Mouse (Mus musculus) heart, embryonic 13.5 days (tissue): ENCODE data around the gene Lbp. TPM values are rescaled to one million over a fixed set of nuclear protein-coding genes. Genes with fewer than 3 reads are reported as not detected.

Experiments
- ATAC-seq: fragments of 200-750 bp; cut with Nextera tagmentation; 2 replicates; pipeline ENCODE4 v1.8.0; 2017; ENCODE audit warnings: moderate TSS enrichment; ENCODE audit not compliant: insufficient number of reproducible peaks, low FRiP score, low TSS enrichment; ENCODE audit errors: extremely low read depth
- H3K27ac ChIP-seq: fragments of 300-500 bp; sonication (generic); replicated peaks from 2 replicates; pipeline ENCODE4 v1.5.1; 2015; ENCODE audit warnings: moderate library complexity, mild to moderate bottlenecking, inconsistent platforms
- H3K27me3 ChIP-seq: fragments of 300-500 bp; sonication (generic); replicated peaks from 2 replicates; pipeline ENCODE4 v1.6.1; 2015; ENCODE audit warnings: mild to moderate bottlenecking, inconsistent platforms
- H3K36me3 ChIP-seq: fragments of 300-500 bp; sonication (generic); 2 replicates; pipeline ENCODE4 v1.6.1; 2015; ENCODE audit warnings: mild to moderate bottlenecking, inconsistent platforms
- H3K4me1 ChIP-seq: fragments of 300-500 bp; sonication (generic); 2 replicates; pipeline ENCODE4 v1.6.1; 2015; ENCODE audit warnings: inconsistent platforms
- H3K4me2 ChIP-seq: fragments of 300-500 bp; sonication (generic); 2 replicates; pipeline ENCODE4 v1.6.1; 2015; ENCODE audit warnings: inconsistent platforms, mild to moderate bottlenecking, moderate library complexity
- H3K4me3 ChIP-seq: fragments of 300-500 bp; sonication (generic); 2 replicates; pipeline ENCODE4 v1.5.1; 2015; ENCODE audit warnings: moderate library complexity, mild to moderate bottlenecking, inconsistent platforms
- H3K9ac ChIP-seq: fragments of 300-500 bp; sonication (generic); 2 replicates; pipeline ENCODE4 v1.6.1; 2015; ENCODE audit warnings: inconsistent platforms, mild to moderate bottlenecking, moderate library complexity
- H3K9me3 ChIP-seq: fragments of 300-500 bp; sonication (generic); 2 replicates; pipeline ENCODE4 v1.6.1; 2016; ENCODE audit warnings: inconsistent platforms
- WGBS: fragments of 180-500 bp; shearing (Covaris S2); methylation state at CpG from one replicate; pipeline ENCODE4 v1.1.7; 2015; ENCODE audit warnings: mixed read lengths; 5-methylcytosine and 5-hydroxymethylcytosine counted together
- polyA plus RNA-seq: library from polyadenylated mRNA; unstranded; fragments of >200 nt; fragmentation: Nextera tagmentation; extraction: Ambion mirVana; gene quantifications from 2 replicates; pipeline ENCODE4 v1.2.1, GENCODE M21; 2015

Gene Lbp
- polyA plus RNA-seq, 1 experiment from 2014 or later, result 11.8 TPM

GRCm38 (mm10) chr2:158377811-158378210, 71.5 kb downstream of the Lbp start:
- Histone ChIP-seq H3K27me3 (peaks cover 58% of the 10 kb centered on the region), H3K4me1 (peaks cover 9% of the 10 kb centered on the region), H3K27ac (no peak overlapping the region), H3K4me3 (no peak overlapping the region), H3K4me2 (no peak overlapping the region), H3K9ac (no peak overlapping the region), H3K36me3 (no peaks in the 10 kb centered on the region), H3K9me3 (no peaks in the 10 kb centered on the region)
- no peak for ATAC-seq
- WGBS, result 78% methylated on average over 1 of the region's 1 CpGs

- H3K27ac ChIP-seq, result no peak overlapping the region
- H3K36me3 ChIP-seq, result no peaks in the 10 kb centered on the region
- H3K4me3 ChIP-seq, result no peak overlapping the region
- 0 out of 2 replicates have a peak overlapping the region, but pooled peaks have one; percentile 7 for H3K9ac ChIP-seq
- 43% methylated on average over 13 of the region's 13 CpGs for WGBS
- peaks cover 9% of the 10 kb centered on the region for H3K4me1 ChIP-seq
- no peak overlapping the region for H3K4me2 ChIP-seq
- no peaks in the 10 kb centered on the region for H3K9me3 ChIP-seq
- ATAC-seq, result no peak
- H3K27me3 ChIP-seq, result peaks cover 41% of the 10 kb centered on the region
These were observed 73.2 kb downstream of the Lbp start for GRCm38 (mm10) chr2:158379354-158380078.

Other genes with a start within 250 kb of the Lbp start
- gene Tgm2, start 160.1 kb upstream of the Lbp start, polyA plus RNA-seq, result 218 and 237 TPM in 2 replicates
- 2.2 and 2.7 TPM in 2 replicates for gene D630003M21Rik, start 77.3 kb upstream of the Lbp start, polyA plus RNA-seq
- not detected in 2 replicates for gene Bpi, start 48.4 kb upstream of the Lbp start, polyA plus RNA-seq
- gene Snhg11, start 69.1 kb downstream of the Lbp start, polyA plus RNA-seq, result 0.60 and 0.95 TPM in 2 replicates
- 10.7 and 11.2 TPM in 2 replicates for gene Ralgapb, start 103.4 kb downstream of the Lbp start, polyA plus RNA-seq
- not detected in 2 replicates for gene Adig, start 196.1 kb downstream of the Lbp start, polyA plus RNA-seq
- gene Arhgap40, start 206.3 kb downstream of the Lbp start, polyA plus RNA-seq, result not detected in 2 replicates